Mouse (Mus musculus): ENCODE measurements around the gene AI464131.

GRCm38 (mm10) chr4:41522136-41522535 lies 19.3 kb upstream of the AI464131 start:
- TF ChIP-seq CTCF (IDR thresholded peaks at IDR 0.05; ENCODE audit: extremely low read depth, insufficient read depth, low read length) (no peak), POLR2A (IDR thresholded peaks at IDR 0.05; ENCODE audit: extremely low read depth, insufficient read depth, low read length) (no peak)

Measured in cortical plate, adult 2 months (tissue).